Mouse (Mus musculus): ENCODE data around the gene Skap1. TPM values are rescaled to one million over a fixed set of nuclear protein-coding genes. Genes with fewer than 3 reads are reported as not detected.

The Skap1 gene
- total and polyA plus RNA-seq, 3 experiments = not detected

DNA sequence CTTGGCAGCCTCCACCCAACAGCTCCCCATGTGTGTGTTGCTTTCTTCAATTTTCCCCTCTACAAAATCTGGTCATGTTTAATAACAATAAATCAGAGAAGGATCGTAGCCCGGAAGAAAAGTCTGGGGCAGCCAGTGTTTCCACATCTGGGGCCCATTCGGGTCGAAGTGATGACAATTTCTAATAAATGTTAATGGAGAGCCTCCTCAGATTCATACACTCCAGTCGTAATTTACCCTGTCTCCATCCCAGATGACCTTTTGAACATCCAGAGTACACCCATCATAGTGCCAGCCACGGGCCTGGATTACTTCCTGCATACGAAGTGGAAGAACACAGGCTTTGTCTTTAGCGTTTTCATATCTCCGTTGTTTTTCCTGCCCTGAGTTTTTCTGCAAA, 32.5 kb upstream of the Skap1 start:
- Histone ChIP-seq H3K9ac (ENCODE audit: control insufficient read depth, low read depth, low read length, poor library complexity, severe bottlenecking) (no peak overlapping the region), H3K27ac (ENCODE audit: control insufficient read depth, low read depth, low read length) (no peak overlapping the region), H3K79me2 (ENCODE audit: control insufficient read depth, insufficient read depth, low read length, poor library complexity) (no peaks in the 10 kb centered on the region), H3K4me3 (ENCODE audit: control insufficient read depth in 1 of 2, insufficient read depth in 1 of 2, low read depth in 2 of 2, low read length in 2 of 2) (no peak overlapping the region), H3K4me1 (ENCODE audit: control insufficient read depth in 1 of 2, insufficient read depth in 2 of 2, low read length in 2 of 2) (no peaks in the 10 kb centered on the region), H3K27me3 (ENCODE audit: control insufficient read depth in 1 of 2, insufficient read depth in 2 of 2, low read length in 2 of 2) (peaks cover 6 to 7% of the 10 kb centered on the region in 2 experiments), H3K36me3 (ENCODE audit: control insufficient read depth in 1 of 2, insufficient read depth in 2 of 2, low read length in 2 of 2) (no peaks in the 10 kb centered on the region), H3K9me3 (replicated peaks; ENCODE audit: insufficient read depth, low read length) (no peaks in the 10 kb centered on the region)
- TF ChIP-seq SIN3A (IDR thresholded peaks at IDR 0.05; ENCODE audit: low read length) = no peak
- no peak for TF ChIP-seq CHD1 (IDR thresholded peaks at IDR 0.05; ENCODE audit: low read depth, low read length)
- no peak for TF ChIP-seq GATA1 (IDR thresholded peaks at IDR 0.05; ENCODE audit: low read depth, low read length)
- no peak for TF ChIP-seq ZC3H11A (IDR thresholded peaks at IDR 0.05; ENCODE audit: low read depth, low read length)
- no peak for DNase-seq (ENCODE audit: low read depth, low spot score)

DNA sequence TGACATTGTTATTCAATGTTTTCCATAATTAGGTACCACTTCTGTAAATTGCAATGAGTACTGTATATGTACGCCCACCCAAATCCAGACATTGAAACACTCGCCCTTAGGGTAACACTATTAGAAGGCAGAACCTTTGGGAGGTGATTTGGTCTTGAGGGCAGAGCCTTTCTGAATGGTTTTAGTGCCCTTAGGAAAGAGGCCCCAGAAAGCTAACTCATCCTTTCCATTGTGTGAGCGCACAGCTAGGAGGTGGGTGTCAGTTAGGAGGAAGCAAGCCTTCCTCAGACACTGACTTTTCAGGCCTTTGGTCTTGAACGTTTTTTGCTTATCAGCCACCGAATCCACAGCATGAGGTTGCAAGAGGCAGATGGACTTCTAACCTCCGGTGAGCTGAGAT, 29.5 kb upstream of the Skap1 start:
- TF ChIP-seq JUND (IDR thresholded peaks at IDR 0.05; ENCODE audit: low read depth, low read length) = no peak
- no peak for TF ChIP-seq ZKSCAN1 (IDR thresholded peaks at IDR 0.05; ENCODE audit: low read depth, low read length)
- no peak for TF ChIP-seq MEF2A (IDR thresholded peaks at IDR 0.05; ENCODE audit: extremely low read depth, insufficient replicate concordance, low read depth, low read length, poor library complexity, severe bottlenecking)
- no peak for TF ChIP-seq MXI1 (IDR thresholded peaks at IDR 0.05; ENCODE audit: low read depth, low read length)
- TF ChIP-seq UBTF (IDR thresholded peaks at IDR 0.05; ENCODE audit: borderline replicate concordance, insufficient read depth, low read depth, low read length) = no peak
- no peak for TF ChIP-seq NELFE (IDR thresholded peaks at IDR 0.05; ENCODE audit: low read depth, low read length)
- no peak for TF ChIP-seq TAL1 (IDR thresholded peaks at IDR 0.05; ENCODE audit: low read length)
- no peak for TF ChIP-seq USF1 (IDR thresholded peaks at IDR 0.05; ENCODE audit: low read depth, low read length)
- no peak for TF ChIP-seq TBP (IDR thresholded peaks at IDR 0.05; ENCODE audit: low read depth, low read length)
- H3K9me3 ChIP-seq (replicated peaks; ENCODE audit: insufficient read depth, low read length) = no peaks in the 10 kb centered on the region
- H3K36me3 ChIP-seq (ENCODE audit: control insufficient read depth in 1 of 2, insufficient read depth in 2 of 2, low read length in 2 of 2) = no peaks in the 10 kb centered on the region
- DNase-seq (ENCODE audit: low read depth, low spot score) = no peak
- H3K9ac ChIP-seq (ENCODE audit: control insufficient read depth, low read depth, low read length, poor library complexity, severe bottlenecking) = no peak overlapping the region
- no peaks in the 10 kb centered on the region for H3K79me2 ChIP-seq (ENCODE audit: control insufficient read depth, insufficient read depth, low read length, poor library complexity)
- H3K27me3 ChIP-seq (ENCODE audit: control insufficient read depth in 1 of 2, insufficient read depth in 2 of 2, low read length in 2 of 2) = peaks cover 2 to 5% of the 10 kb centered on the region in 2 experiments; a peak in 3 of 4 replicates
- no peak overlapping the region for H3K4me3 ChIP-seq (ENCODE audit: control insufficient read depth in 1 of 2, insufficient read depth in 1 of 2, low read depth in 2 of 2, low read length in 2 of 2)
- H3K4me1 ChIP-seq (ENCODE audit: control insufficient read depth in 1 of 2, insufficient read depth in 2 of 2, low read length in 2 of 2) = no peaks in the 10 kb centered on the region
- H3K27ac ChIP-seq (ENCODE audit: control insufficient read depth, low read depth, low read length) = no peak overlapping the region

DNA sequence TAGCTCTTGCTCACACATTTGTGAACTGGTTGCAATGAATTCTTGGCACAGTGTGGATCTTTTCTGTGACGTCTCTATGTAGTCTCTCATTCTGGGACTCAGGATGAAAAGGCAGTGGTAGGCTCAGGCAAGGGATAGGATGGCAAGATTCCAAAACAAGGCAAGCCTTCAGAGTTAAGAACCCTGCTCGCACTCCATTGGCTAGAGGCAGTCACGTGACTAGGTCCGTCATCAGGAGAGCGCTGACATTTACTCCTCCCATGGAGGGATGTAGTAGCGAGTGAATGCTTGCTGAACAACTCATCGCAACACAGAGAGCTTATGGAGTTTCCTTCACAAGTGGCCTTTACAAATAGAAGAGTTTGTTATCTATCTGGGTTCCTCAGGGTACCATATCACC, 27.9 kb upstream of the Skap1 start:
- no peaks in the 10 kb centered on the region for H3K36me3 ChIP-seq (ENCODE audit: control insufficient read depth in 1 of 2, insufficient read depth in 2 of 2, low read length in 2 of 2)
- no peaks in the 10 kb centered on the region for H3K4me1 ChIP-seq (ENCODE audit: control insufficient read depth in 1 of 2, insufficient read depth in 2 of 2, low read length in 2 of 2)
- H3K9me3 ChIP-seq (replicated peaks; ENCODE audit: insufficient read depth, low read length) = no peaks in the 10 kb centered on the region
- no peaks in the 10 kb centered on the region for H3K79me2 ChIP-seq (ENCODE audit: control insufficient read depth, insufficient read depth, low read length, poor library complexity)
- DNase-seq (ENCODE audit: low read depth, low spot score) = peak; percentile 10
- peaks cover 2 to 5% of the 10 kb centered on the region in 2 experiments; a peak in 2 of 4 replicates for H3K27me3 ChIP-seq (ENCODE audit: control insufficient read depth in 1 of 2, insufficient read depth in 2 of 2, low read length in 2 of 2)
- H3K4me3 ChIP-seq (ENCODE audit: control insufficient read depth in 1 of 2, insufficient read depth in 1 of 2, low read depth in 2 of 2, low read length in 2 of 2) = no peak overlapping the region
- no peak overlapping the region for H3K9ac ChIP-seq (ENCODE audit: control insufficient read depth, low read depth, low read length, poor library complexity, severe bottlenecking)
- TF ChIP-seq TAL1 (IDR thresholded peaks at IDR 0.05; ENCODE audit: low read length) = no peak
- peak; percentile 78 for TF ChIP-seq USF1 (IDR thresholded peaks at IDR 0.05; ENCODE audit: low read depth, low read length)
- no peak overlapping the region for H3K27ac ChIP-seq (ENCODE audit: control insufficient read depth, low read depth, low read length)
